Mouse (Mus musculus): ENCODE data around the gene Plcl2.

Plcl2 gene

GRCm38 (mm10) chr17:50509251-50510104 lies at the start of gene Plcl2:
Gene Plcl2 (plus strand): TSS chr17:50509403.
- DNase-seq (ENCODE audit: low read depth, low spot score) = no peak

- DNase-seq (ENCODE audit: low read depth, low spot score) = no peak
Observed at GRCm38 (mm10) chr17:50460301-50460700, 48.9 kb upstream of the Plcl2 start.

- DNase-seq (ENCODE audit: low read depth, low spot score) = no peak
Observed at GRCm38 (mm10) chr17:50467438-50467837, 41.8 kb upstream of the Plcl2 start.

- no peak for DNase-seq (ENCODE audit: low read depth, low spot score)
Observed at GRCm38 (mm10) chr17:50469126-50469525, 40.1 kb upstream of the Plcl2 start.

- no peak for DNase-seq (ENCODE audit: low read depth, low spot score)
Observed at GRCm38 (mm10) chr17:50469543-50470431, 39.4 kb upstream of the Plcl2 start.

GRCm38 (mm10) chr17:50470432-50471078 lies 38.6 kb upstream of the Plcl2 start:
- no peak for DNase-seq (ENCODE audit: low read depth, low spot score)

GRCm38 (mm10) chr17:50471230-50471629 lies 38.0 kb upstream of the Plcl2 start:
- no peak for DNase-seq (ENCODE audit: low read depth, low spot score)

GRCm38 (mm10) chr17:50477277-50477676 lies 31.9 kb upstream of the Plcl2 start:
- no peak for DNase-seq (ENCODE audit: low read depth, low spot score)

- DNase-seq (ENCODE audit: low read depth, low spot score) = no peak
Observed at GRCm38 (mm10) chr17:50480867-50481266, 28.3 kb upstream of the Plcl2 start.

- no peak for DNase-seq (ENCODE audit: low read depth, low spot score)
Observed at GRCm38 (mm10) chr17:50483700-50484099, 25.5 kb upstream of the Plcl2 start.

GRCm38 (mm10) chr17:50484981-50485380 lies 24.2 kb upstream of the Plcl2 start:
- no peak for DNase-seq (ENCODE audit: low read depth, low spot score)

GRCm38 (mm10) chr17:50487058-50487618 lies 22.1 kb upstream of the Plcl2 start:
- no peak for DNase-seq (ENCODE audit: low read depth, low spot score)

- DNase-seq (ENCODE audit: low read depth, low spot score) = no peak
Observed at GRCm38 (mm10) chr17:50487670-50488069, 21.5 kb upstream of the Plcl2 start.

GRCm38 (mm10) chr17:50488406-50488805 lies 20.8 kb upstream of the Plcl2 start:
- DNase-seq (ENCODE audit: low read depth, low spot score) = no peak

- DNase-seq (ENCODE audit: low read depth, low spot score) = no peak
Observed at GRCm38 (mm10) chr17:50488895-50489294, 20.3 kb upstream of the Plcl2 start.

- no peak for DNase-seq (ENCODE audit: low read depth, low spot score)
Observed at GRCm38 (mm10) chr17:50490644-50491430, 18.4 kb upstream of the Plcl2 start.

GRCm38 (mm10) chr17:50491496-50491895 lies 17.7 kb upstream of the Plcl2 start:
- no peak for DNase-seq (ENCODE audit: low read depth, low spot score)

GRCm38 (mm10) chr17:50495216-50495889 lies 13.8 kb upstream of the Plcl2 start:
- no peak for DNase-seq (ENCODE audit: low read depth, low spot score)

- no peak for DNase-seq (ENCODE audit: low read depth, low spot score)
Observed at GRCm38 (mm10) chr17:50498062-50498697, 11.0 kb upstream of the Plcl2 start.
